Mouse (Mus musculus): Measurements from ENCODE around the gene Prune2. TPM values are rescaled to one million over a fixed set of nuclear protein-coding genes. Genes with fewer than 3 reads are reported as not detected.

The Prune2 gene
- total RNA-seq, 1 experiment from 2014 or later = 0.12 TPM

Other genes starting within 250 kb of the Prune2 start
- gene Vps13a, start 175.2 kb upstream of the Prune2 start, total RNA-seq (2017) = 100 and 111 TPM in 2 replicates
- gene Foxb2, start 82.3 kb upstream of the Prune2 start, total RNA-seq (2017) = not detected in 2 replicates

All from neutrophil, adult 5-6 weeks (primary cell).